In genomic region chr16:26003261-26003660, GRCm38 (mm10) we compare ENCODE assay signal across 10 mouse cellular contexts.
DNase-seq lines count a peak whose midpoint lies in the region; ATAC-seq and TF ChIP-seq lines count a peak whose summit lies in the region.
"Had no signal": no experiment of that assay in that cellular context is flagged by ENCODE, and none has a peak within 500 bp of the region (broad histone marks: within the 10 kb centered on the region; RNA-seq: fewer than 3 reads in every experiment).

No protein-coding gene starts in this region.

- no peaks in the 10 kb centered on the region for H3K9me3 ChIP-seq in lung, embryonic 14.5 days (ENCODE audit: low read depth, low read length)
- H3K9me3 ChIP-seq: hindbrain, embryonic 15.5 days had no signal

- WGBS in lung, embryonic 14.5 days = 43% methylated on average over 4 of the region's 4 CpGs

- POLR2A ChIA-PET in Patski (lab: Charles Lee) = no interaction called here

- no peak for DNase-seq in gastrocnemius, adult 2 months
- no peak for DNase-seq in gastrocnemius, postnatal 25 days
- DNase-seq in lung, embryonic 14.5 days = peak; percentile 23
- DNase-seq in lung, postnatal 36 days = no peak
- DNase-seq in Patski (ENCODE audit: low read depth, low spot score) = peak; percentile 81
- DNase-seq in gonadal fat pad, adult 2 months (ENCODE audit: low read depth) = peak; percentile 40
- DNase-seq in natural killer cell, adult 2 months (ENCODE audit: low spot score in 2 of 2) = no peak
- DNase-seq: lung, postnatal 14 days had no signal

- H3K4me2 ChIP-seq in lung, embryonic 14.5 days = no peak overlapping the region
- H3K4me2 ChIP-seq: hindbrain, embryonic 15.5 days had no signal

- H3K27me3 ChIP-seq in lung, embryonic 14.5 days (ENCODE audit: insufficient read depth, low read length) = no peaks in the 10 kb centered on the region
- H3K27me3 ChIP-seq in Patski = no peaks in the 10 kb centered on the region
- H3K27me3 ChIP-seq: hindbrain, embryonic 15.5 days had no signal

- in situ Hi-C loops in Patski (cut with MboI; ENCODE audit: low pct_unique_long_range_greater_than_20kb) = no loop called here

- H3K27ac ChIP-seq in gastrocnemius, adult 2 months = no peak overlapping the region; the same call in 1 of the 2 replicates
- H3K27ac ChIP-seq in lung, embryonic 14.5 days (ENCODE audit: low read depth) = no peak overlapping the region
- H3K27ac ChIP-seq: hindbrain, embryonic 15.5 days had no signal

- H3K4me3 ChIP-seq in gastrocnemius, adult 2 months = 0 out of 2 replicates have a peak overlapping the region, but pooled peaks have one; percentile 1
- H3K4me3 ChIP-seq in lung, embryonic 14.5 days (ENCODE audit: low read depth, low read length) = no peak overlapping the region
- H3K4me3 ChIP-seq: hindbrain, embryonic 15.5 days had no signal

- H3K36me3 ChIP-seq in lung, embryonic 14.5 days (ENCODE audit: insufficient read depth) = no peaks in the 10 kb centered on the region
- H3K36me3 ChIP-seq: G1E; hindbrain, embryonic 15.5 days had no signal

- no peak for TF ChIP-seq CTCF in gastrocnemius, adult 2 months (IDR thresholded peaks at IDR 0.05)
- no peak for TF ChIP-seq CTCF in lung, embryonic 14.5 days (IDR thresholded peaks at IDR 0.05; ENCODE audit: low read depth)
- no peak for TF ChIP-seq CTCF in Patski (IDR thresholded peaks at IDR 0.05)

- no peak overlapping the region for H3K9ac ChIP-seq in lung, embryonic 14.5 days
- H3K9ac ChIP-seq: hindbrain, embryonic 15.5 days had no signal

- CTCF ChIA-PET in Patski (lab: Charles Lee) = interaction anchor here (1.5 kb wide), 1 partner anchor 442 kb away, joined by 3 read pairs; no protein-coding TSS in a partner anchor

- ATAC-seq in lung, embryonic 14.5 days (ENCODE audit: insufficient read depth) = no peak
- no peak for ATAC-seq in Patski

- intact Hi-C loops in gastrocnemius, adult 2 months (cut with DNase I) = no loop called here

- H3K4me1 ChIP-seq in lung, embryonic 14.5 days (ENCODE audit: insufficient read depth) = peaks cover 3% of the 10 kb centered on the region; the same call in 1 of the 2 replicates
- H3K4me1 ChIP-seq: hindbrain, embryonic 15.5 days had no signal

Comparison
In these comparisons a context has a peak if more than half of its experiments do, and no peak if none do; other contexts are left out.
1. DNase-seq: peak in lung, embryonic 14.5 days (single experiment), Patski (single experiment) and gonadal fat pad, adult 2 months (single experiment); none in gastrocnemius, adult 2 months (single experiment), gastrocnemius, postnatal 25 days (single experiment), lung, postnatal 36 days (single experiment) and natural killer cell, adult 2 months (0 of 2).